Mouse (Mus musculus): ENCODE data around the gene Olfr1238. TPM values are rescaled to one million over a fixed set of nuclear protein-coding genes. Genes with fewer than 3 reads are reported as not detected.

The Olfr1238 gene
- polyA plus RNA-seq (2012; rRNA removed): not detected in 2 replicates

- TF ChIP-seq POLR2A (IDR thresholded peaks at IDR 0.05; ENCODE audit: control insufficient read depth, low read depth, low read length): no peak
- Histone ChIP-seq H3K27ac (ENCODE audit: control insufficient read depth, insufficient read depth, low read depth, low read length) (no peak within 1 kb of the TSS), H3K27me3 (ENCODE audit: control insufficient read depth, insufficient read depth, low read length) (no peaks in the 10 kb centered on the region), H3K4me1 (ENCODE audit: control insufficient read depth, insufficient read depth, low read length) (no peaks in the 10 kb centered on the region), H3K36me3 (ENCODE audit: control insufficient read depth, insufficient read depth, low read length) (no peaks in the 10 kb centered on the region), H3K4me3 (ENCODE audit: control insufficient read depth, low read depth, low read length) (no peak within 1 kb of the TSS)
Measured at GRCm38 (mm10) chr2:89409576-89409975, at the start of gene Olfr1238. Gene Olfr1238, minus strand, starts transcription at chr2:89409676.

GRCm38 (mm10) chr2:89442900-89443299 is 33.4 kb upstream of the Olfr1238 start, which contains the start of gene Olfr1240:
Gene Olfr1240, minus strand, starts transcription at chr2:89443000.
- H3K27me3 ChIP-seq (ENCODE audit: control insufficient read depth, insufficient read depth, low read length): no peaks in the 10 kb centered on the region
- TF ChIP-seq CTCF (IDR thresholded peaks at IDR 0.05; ENCODE audit: control insufficient read depth, insufficient read depth, insufficient replicate concordance, low read depth, low read length) (no peak), POLR2A (IDR thresholded peaks at IDR 0.05; ENCODE audit: control insufficient read depth, low read depth, low read length) (no peak)
- H3K4me1 ChIP-seq (ENCODE audit: control insufficient read depth, insufficient read depth, low read length): no peaks in the 10 kb centered on the region
- no peak within 1 kb of the TSS for H3K4me3 ChIP-seq (ENCODE audit: control insufficient read depth, low read depth, low read length)
- no peaks in the 10 kb centered on the region for H3K36me3 ChIP-seq (ENCODE audit: control insufficient read depth, insufficient read depth, low read length)
- no peak within 1 kb of the TSS for H3K27ac ChIP-seq (ENCODE audit: control insufficient read depth, insufficient read depth, low read depth, low read length)

- Histone ChIP-seq H3K27me3 (ENCODE audit: control insufficient read depth, insufficient read depth, low read length) (no peaks in the 10 kb centered on the region), H3K27ac (ENCODE audit: control insufficient read depth, insufficient read depth, low read depth, low read length) (no peak within 1 kb of the TSS), H3K4me3 (ENCODE audit: control insufficient read depth, low read depth, low read length) (no peak within 1 kb of the TSS), H3K36me3 (ENCODE audit: control insufficient read depth, insufficient read depth, low read length) (no peaks in the 10 kb centered on the region), H3K4me1 (ENCODE audit: control insufficient read depth, insufficient read depth, low read length) (no peaks in the 10 kb centered on the region)
- no peak for TF ChIP-seq CTCF (IDR thresholded peaks at IDR 0.05; ENCODE audit: control insufficient read depth, insufficient read depth, insufficient replicate concordance, low read depth, low read length)
- TF ChIP-seq POLR2A (IDR thresholded peaks at IDR 0.05; ENCODE audit: control insufficient read depth, low read depth, low read length): no peak
Measured at GRCm38 (mm10) chr2:89420307-89420706, 10.8 kb upstream of the Olfr1238 start, which contains the start of gene Olfr1239. Gene Olfr1239, minus strand, starts transcription at chr2:89420407.

- no peak overlapping the region for H3K27ac ChIP-seq (ENCODE audit: control insufficient read depth, insufficient read depth, low read depth, low read length)
- H3K4me1 ChIP-seq (ENCODE audit: control insufficient read depth, insufficient read depth, low read length): no peaks in the 10 kb centered on the region
- TF ChIP-seq POLR2A (IDR thresholded peaks at IDR 0.05; ENCODE audit: control insufficient read depth, low read depth, low read length) (no peak), CTCF (IDR thresholded peaks at IDR 0.05; ENCODE audit: control insufficient read depth, insufficient read depth, insufficient replicate concordance, low read depth, low read length) (no peak)
- no peaks in the 10 kb centered on the region for H3K27me3 ChIP-seq (ENCODE audit: control insufficient read depth, insufficient read depth, low read length)
- H3K36me3 ChIP-seq (ENCODE audit: control insufficient read depth, insufficient read depth, low read length): no peaks in the 10 kb centered on the region
- no peak overlapping the region for H3K4me3 ChIP-seq (ENCODE audit: control insufficient read depth, low read depth, low read length)
Measured at GRCm38 (mm10) chr2:89414557-89414956, 5.1 kb upstream of the Olfr1238 start.

GRCm38 (mm10) chr2:89400882-89401281 is 8.6 kb downstream of the Olfr1238 start:
- H3K27ac ChIP-seq (ENCODE audit: control insufficient read depth, insufficient read depth, low read depth, low read length): no peak overlapping the region
- no peaks in the 10 kb centered on the region for H3K36me3 ChIP-seq (ENCODE audit: control insufficient read depth, insufficient read depth, low read length)
- H3K4me3 ChIP-seq (ENCODE audit: control insufficient read depth, low read depth, low read length): no peak overlapping the region
- H3K4me1 ChIP-seq (ENCODE audit: control insufficient read depth, insufficient read depth, low read length): no peaks in the 10 kb centered on the region
- TF ChIP-seq POLR2A (IDR thresholded peaks at IDR 0.05; ENCODE audit: control insufficient read depth, low read depth, low read length) (no peak), CTCF (IDR thresholded peaks at IDR 0.05; ENCODE audit: control insufficient read depth, insufficient read depth, insufficient replicate concordance, low read depth, low read length) (no peak)
- H3K27me3 ChIP-seq (ENCODE audit: control insufficient read depth, insufficient read depth, low read length): no peaks in the 10 kb centered on the region

- H3K27me3 ChIP-seq (ENCODE audit: control insufficient read depth, insufficient read depth, low read length): no peaks in the 10 kb centered on the region
- no peak within 1 kb of the TSS for H3K27ac ChIP-seq (ENCODE audit: control insufficient read depth, insufficient read depth, low read depth, low read length)
- no peak within 1 kb of the TSS for H3K4me3 ChIP-seq (ENCODE audit: control insufficient read depth, low read depth, low read length)
- H3K4me1 ChIP-seq (ENCODE audit: control insufficient read depth, insufficient read depth, low read length): no peaks in the 10 kb centered on the region
- H3K36me3 ChIP-seq (ENCODE audit: control insufficient read depth, insufficient read depth, low read length): no peaks in the 10 kb centered on the region
- TF ChIP-seq POLR2A (IDR thresholded peaks at IDR 0.05; ENCODE audit: control insufficient read depth, low read depth, low read length) (no peak), CTCF (IDR thresholded peaks at IDR 0.05; ENCODE audit: control insufficient read depth, insufficient read depth, insufficient replicate concordance, low read depth, low read length) (no peak)
Measured at GRCm38 (mm10) chr2:89364765-89365164, 44.7 kb downstream of the Olfr1238 start, which contains the start of gene Olfr1234. Gene Olfr1234, minus strand, starts transcription at chr2:89364865.

Other genes with a start within 250 kb of the Olfr1238 start
- not detected in 2 replicates for gene Olfr1224-ps1, start 245.6 kb downstream of the Olfr1238 start, polyA plus RNA-seq (2012; rRNA removed)
- not detected in 2 replicates for gene Olfr1225, start 235.0 kb downstream of the Olfr1238 start, polyA plus RNA-seq (2012; rRNA removed)
- not detected in 2 replicates for gene Olfr1226, start 209.6 kb downstream of the Olfr1238 start, polyA plus RNA-seq (2012; rRNA removed)
- gene Olfr1228, start 155.6 kb downstream of the Olfr1238 start, polyA plus RNA-seq (2012; rRNA removed): not detected in 2 replicates
- gene Olfr1229, start 121.7 kb downstream of the Olfr1238 start, polyA plus RNA-seq (2012; rRNA removed): not detected in 2 replicates
- not detected in 2 replicates for gene Olfr1230, start 112.4 kb downstream of the Olfr1238 start, polyA plus RNA-seq (2012; rRNA removed)
- not detected in 2 replicates for gene Olfr1231, start 102.6 kb downstream of the Olfr1238 start, polyA plus RNA-seq (2012; rRNA removed)
- gene Olfr1232, start 80.0 kb downstream of the Olfr1238 start, polyA plus RNA-seq (2012; rRNA removed): not detected in 2 replicates
- 0.14 TPM in 1 of 2 replicates, not detected in the other for gene Olfr1233, start 67.3 kb downstream of the Olfr1238 start, polyA plus RNA-seq (2012; rRNA removed)
- gene Olfr1234, start 44.8 kb downstream of the Olfr1238 start, polyA plus RNA-seq (2012; rRNA removed): not detected in 2 replicates
- gene Olfr1239, start 10.7 kb upstream of the Olfr1238 start, polyA plus RNA-seq (2012; rRNA removed): not detected in 2 replicates
- gene Olfr1240, start 33.3 kb upstream of the Olfr1238 start, polyA plus RNA-seq (2012; rRNA removed): not detected in 2 replicates
- gene Olfr1241, start 77.5 kb upstream of the Olfr1238 start, polyA plus RNA-seq (2012; rRNA removed): not detected in 2 replicates
- not detected in 2 replicates for gene Olfr1242, start 88.7 kb upstream of the Olfr1238 start, polyA plus RNA-seq (2012; rRNA removed)
- not detected in 2 replicates for gene Olfr1243, start 121.8 kb upstream of the Olfr1238 start, polyA plus RNA-seq (2012; rRNA removed)
- gene Olfr1245, start 168.8 kb upstream of the Olfr1238 start, polyA plus RNA-seq (2012; rRNA removed): not detected in 2 replicates
- not detected in 2 replicates for gene Olfr1246, start 183.5 kb upstream of the Olfr1238 start, polyA plus RNA-seq (2012; rRNA removed)
- not detected in 2 replicates for gene Olfr1247, start 204.5 kb upstream of the Olfr1238 start, polyA plus RNA-seq (2012; rRNA removed)
- not detected in 2 replicates for gene Olfr1248, start 208.6 kb upstream of the Olfr1238 start, polyA plus RNA-seq (2012; rRNA removed)
- not detected in 2 replicates for gene Olfr1249, start 225.3 kb upstream of the Olfr1238 start, polyA plus RNA-seq (2012; rRNA removed)